Mouse (Mus musculus) brain, adult 2 months (tissue): Measurements from ENCODE around the gene 2210418O10Rik.
"Not testable (repeated sequence)": the region's sequence is repeated elsewhere in the genome, so short reads cannot be mapped to it uniquely, and the experiment has no call there.

Source experiments
- DNase-seq: peaks from one replicate; pipeline ENCODE4 v3.0.0; 2011; ENCODE audit warnings: low read depth, low spot score

Gene 2210418O10Rik

DNA sequence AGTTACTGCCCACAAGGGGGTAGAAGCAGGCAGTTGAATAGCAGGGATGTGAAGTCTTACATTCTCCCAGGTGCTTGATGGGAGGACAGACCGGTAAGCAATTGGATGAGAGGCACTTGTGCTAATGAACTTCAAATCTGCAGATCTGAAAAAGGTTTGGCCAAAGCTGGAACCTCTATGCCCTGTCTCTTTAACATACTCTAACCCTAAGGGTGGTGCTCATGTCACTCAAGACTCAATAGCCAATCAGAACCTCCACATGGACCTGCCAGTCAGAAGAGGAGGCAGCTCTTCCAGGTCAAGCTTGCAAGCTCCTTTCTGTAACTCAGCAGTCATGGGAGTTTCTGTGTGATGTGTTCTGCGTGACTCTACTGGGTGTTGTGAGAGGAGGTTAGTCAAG lies at the start of gene 2210418O10Rik:
2210418O10Rik (plus strand) TSS at position 301 of the 400 bp plus-strand sequence.
- not testable (repeated sequence) for DNase-seq

DNA sequence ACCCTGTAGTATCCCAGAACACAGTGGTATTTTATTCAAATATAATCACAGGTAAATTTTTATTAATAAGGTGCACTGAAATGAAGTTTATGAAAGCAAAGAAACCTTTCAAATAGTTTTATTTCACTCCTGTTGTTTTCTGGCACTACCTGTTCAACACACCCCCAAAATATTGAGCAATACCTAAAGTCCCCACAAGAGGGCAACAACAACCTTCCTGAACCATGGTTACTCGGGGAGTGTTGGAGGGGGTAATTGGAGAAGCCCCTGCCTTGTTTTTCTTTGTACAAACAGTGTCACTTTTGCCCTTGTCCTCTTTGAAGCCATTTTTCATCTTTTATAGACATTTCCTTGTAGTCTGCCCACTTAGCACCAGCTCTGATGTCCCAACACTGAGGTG lies 22.1 kb downstream of the 2210418O10Rik start:
- not testable (repeated sequence) for DNase-seq
